ENCODE assay signal across 8 mouse cellular contexts in genomic region chr7:110701681-110702413, GRCm38 (mm10).
A peak's percentile ranks its signal among the peaks of the same experiment; 100 is the strongest.
DNase-seq lines count a peak whose midpoint lies in the region; TF ChIP-seq lines count a peak whose summit lies in the region.
"Had no signal": no experiment of that assay in that cellular context is flagged by ENCODE, and none has a peak within 500 bp of the region (broad histone marks: within the 10 kb centered on the region; RNA-seq: fewer than 3 reads in every experiment).

No protein-coding gene starts in this region.

- intact Hi-C loops in left cerebral cortex, adult 2 months (cut with DNase I), result loop anchor here (10.0 kb wide), 1 partner anchor 157 kb away; no protein-coding TSS in a partner anchor

- H3K4me3 ChIP-seq in left cerebral cortex, adult 2 months, result no peak overlapping the region
- no peak overlapping the region for H3K4me3 ChIP-seq in embryonic facial prominence, embryonic 10.5 days

- DNase-seq in left cerebral cortex, adult 2 months (ENCODE audit: extremely low spot score in 1 of 2, low spot score in 2 of 2), result no peak
- no peak for DNase-seq in left cerebral cortex, adult 18-20 months (ENCODE audit: low spot score in 2 of 2)
- DNase-seq in R1 (ENCODE audit: low read depth, low spot score), result peak; percentile 48
- DNase-seq in embryonic facial prominence, embryonic 10.5 days (ENCODE audit: low spot score), result peak; percentile 77
- DNase-seq in lung, postnatal 4 days, result peak; percentile 55 to 56
- no peak for DNase-seq in right cerebral cortex, postnatal 25 days
- no peak for DNase-seq in cerebellum, postnatal 14 days
- DNase-seq: cerebellum, adult 9-11 months had no signal

- H3K27ac ChIP-seq in left cerebral cortex, adult 2 months, result peak overlapping the region; percentile 48
- no peak overlapping the region for H3K27ac ChIP-seq in embryonic facial prominence, embryonic 10.5 days (replicated peaks)

- H3K27me3 ChIP-seq in embryonic facial prominence, embryonic 10.5 days (replicated peaks; ENCODE audit: low read depth, poor library complexity, severe bottlenecking), result no peaks in the 10 kb centered on the region

- no peaks in the 10 kb centered on the region for H3K36me3 ChIP-seq in embryonic facial prominence, embryonic 10.5 days (replicated peaks)

- no peaks in the 10 kb centered on the region for H3K9me3 ChIP-seq in embryonic facial prominence, embryonic 10.5 days

- 62% methylated on average over 11 of the region's 11 CpGs for WGBS in embryonic facial prominence, embryonic 10.5 days

- H3K4me1 ChIP-seq in embryonic facial prominence, embryonic 10.5 days, result 0 out of 2 replicates have a peak, but pooled peaks cover 4% of the 10 kb centered on the region

- TF ChIP-seq CTCF in left cerebral cortex, adult 2 months (IDR thresholded peaks at IDR 0.05), result no peak

Comparison
In these comparisons a context has a peak if more than half of its experiments do, and no peak if none do; other contexts are left out.
1. DNase-seq: peak in R1 (single experiment), embryonic facial prominence, embryonic 10.5 days (single experiment) and lung, postnatal 4 days (2 of 2); none in left cerebral cortex, adult 2 months (0 of 2), left cerebral cortex, adult 18-20 months (0 of 2), right cerebral cortex, postnatal 25 days (single experiment) and cerebellum, postnatal 14 days (0 of 2).